Mouse (Mus musculus) heart, adult 18-20 months (tissue): Measurements from ENCODE around the gene Dmrt3. TPM values are rescaled to one million over a fixed set of nuclear protein-coding genes. Genes with fewer than 3 reads are reported as not detected.

Source experiments
- DNase-seq, 2 experiments: peaks; one replicate each; pipeline ENCODE4 v3.0.0; 2021 to 2022; ENCODE audit warnings: mixed read lengths in 1 of 2
- total RNA-seq, 2 experiments: library from RNA; stranded (reverse); gene quantifications; 2 replicates each; pipeline ENCODE4 v1.2.3; 2021

The Dmrt3 gene
- total RNA-seq, 2 experiments from 2014 or later: 0.15 TPM; not detected in 1

DNA sequence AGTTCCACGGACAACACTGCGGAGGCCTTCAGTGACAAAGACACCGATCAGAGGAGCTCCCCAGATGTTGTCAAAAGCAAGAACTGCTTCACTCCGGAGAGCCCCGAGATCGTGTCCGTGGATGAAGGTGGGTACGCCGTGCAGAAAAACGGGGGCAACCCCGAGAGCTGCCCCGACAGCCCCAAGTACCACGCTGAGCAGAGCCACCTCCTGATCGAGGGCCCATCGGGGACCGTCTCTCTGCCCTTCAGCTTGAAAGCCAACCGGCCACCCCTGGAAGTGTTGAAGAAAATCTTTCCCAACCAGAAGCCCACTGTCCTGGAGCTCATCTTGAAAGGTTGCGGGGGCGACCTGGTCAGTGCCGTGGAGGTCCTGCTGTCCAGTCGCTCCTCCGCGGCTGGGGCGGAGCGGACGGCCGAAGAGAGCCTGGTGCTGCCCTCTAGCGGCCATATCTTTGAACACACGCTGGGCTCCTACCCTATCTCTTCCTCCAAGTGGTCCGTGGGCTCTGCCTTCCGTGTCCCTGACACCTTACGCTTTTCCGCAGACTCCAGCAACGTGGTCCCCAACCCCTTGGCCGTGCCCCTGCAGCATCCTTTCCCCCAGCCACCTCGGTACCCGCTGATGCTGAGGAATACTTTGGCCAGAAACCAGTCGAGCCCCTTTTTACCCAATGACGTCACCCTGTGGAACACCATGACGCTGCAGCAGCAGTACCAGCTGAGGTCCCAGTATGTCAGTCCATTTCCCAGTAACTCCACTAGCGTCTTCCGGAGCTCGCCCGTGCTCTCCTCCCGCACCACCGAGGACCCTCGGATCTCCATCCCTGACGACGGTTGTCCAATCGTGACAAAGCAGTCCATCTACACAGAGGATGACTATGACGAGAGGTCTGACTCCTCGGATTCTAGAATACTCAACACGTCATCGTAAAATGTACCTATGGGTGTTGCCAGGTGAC is 12.5 kb downstream of the Dmrt3 start:
- DNase-seq: peak; percentile 51 to 79

DNA sequence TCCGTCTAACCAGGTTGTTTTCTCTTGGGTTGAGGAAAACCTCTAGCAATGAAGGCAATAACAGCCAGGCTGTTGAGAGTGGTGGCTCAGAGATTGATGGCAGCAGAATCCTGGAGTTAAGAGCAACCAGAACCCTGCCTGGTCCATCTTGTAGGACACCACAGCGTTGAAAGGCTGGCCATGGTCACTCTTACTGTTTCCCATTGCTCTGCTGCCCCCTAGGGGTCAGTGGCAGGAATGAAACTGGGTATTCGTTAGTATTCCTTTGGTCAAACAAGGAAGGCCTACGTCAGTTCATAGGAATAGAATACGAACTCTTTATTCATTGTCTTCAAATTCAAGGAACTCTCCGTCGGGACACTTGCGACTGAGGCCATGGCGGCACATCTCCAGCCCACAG is 18.4 kb downstream of the Dmrt3 start:
- peak; percentile 41 to 81 for DNase-seq

- no peak for DNase-seq
Observed at GRCm38 (mm10) chr19:25635119-25635518, 25.0 kb downstream of the Dmrt3 start.

DNA sequence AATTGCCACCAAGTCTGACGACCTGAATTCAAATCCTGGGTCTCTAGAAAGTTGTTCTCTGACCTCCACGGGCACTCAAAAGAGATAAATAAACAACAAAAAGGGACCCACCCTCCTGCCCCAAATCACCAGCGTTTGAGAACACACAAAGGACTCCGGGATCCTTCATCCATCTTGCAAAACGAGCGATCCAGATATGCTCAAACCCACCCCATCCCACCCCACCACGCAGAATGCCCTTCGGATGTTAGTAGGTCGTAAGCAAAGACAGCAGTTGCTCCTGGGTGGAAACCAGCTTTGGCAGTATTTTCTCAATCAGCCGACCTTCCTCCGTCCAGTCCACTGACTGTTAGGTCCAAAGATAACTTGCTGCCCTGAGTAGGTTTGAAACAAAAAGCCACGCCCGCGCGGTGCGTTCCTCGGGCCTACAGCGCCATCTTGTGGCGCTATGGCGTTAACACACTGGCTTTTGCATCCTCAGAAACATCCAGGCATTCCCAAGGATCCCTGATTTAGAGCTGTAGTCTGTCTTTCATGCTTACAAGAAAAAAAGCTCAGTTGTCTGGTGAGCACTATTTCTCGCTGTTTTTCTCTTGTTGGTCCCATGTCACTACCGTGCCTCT is 25.6 kb downstream of the Dmrt3 start:
- peak; percentile 31 to 77 for DNase-seq

DNA sequence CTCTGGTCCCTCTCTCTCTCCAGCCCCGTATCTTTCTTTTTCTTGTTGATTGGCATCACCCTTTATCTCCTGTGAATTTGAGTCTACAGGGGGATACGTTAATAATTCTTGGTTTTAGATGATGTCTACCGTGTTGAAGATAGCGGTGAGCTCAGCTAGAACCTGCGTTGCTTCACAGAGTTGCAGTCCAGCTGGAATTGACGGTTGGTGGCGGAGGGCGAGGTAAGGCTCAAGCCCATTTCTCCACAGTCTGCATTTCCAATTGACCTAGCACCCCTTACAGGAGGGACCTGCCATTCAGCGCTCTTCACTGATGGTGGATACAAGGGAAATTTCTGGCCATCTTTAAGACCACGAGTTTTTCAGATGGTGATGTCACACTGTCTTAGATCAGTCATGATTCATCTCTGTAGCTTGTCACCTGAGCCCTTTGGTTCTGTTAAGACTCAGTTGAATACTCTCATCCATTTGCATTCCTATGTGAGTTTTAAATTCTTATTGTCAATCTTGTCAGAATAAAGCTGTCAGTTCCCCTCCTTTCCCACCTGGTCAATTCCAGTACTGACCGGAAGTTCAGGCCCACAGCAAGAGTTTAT is 28.8 kb downstream of the Dmrt3 start:
- DNase-seq: no peak

DNA sequence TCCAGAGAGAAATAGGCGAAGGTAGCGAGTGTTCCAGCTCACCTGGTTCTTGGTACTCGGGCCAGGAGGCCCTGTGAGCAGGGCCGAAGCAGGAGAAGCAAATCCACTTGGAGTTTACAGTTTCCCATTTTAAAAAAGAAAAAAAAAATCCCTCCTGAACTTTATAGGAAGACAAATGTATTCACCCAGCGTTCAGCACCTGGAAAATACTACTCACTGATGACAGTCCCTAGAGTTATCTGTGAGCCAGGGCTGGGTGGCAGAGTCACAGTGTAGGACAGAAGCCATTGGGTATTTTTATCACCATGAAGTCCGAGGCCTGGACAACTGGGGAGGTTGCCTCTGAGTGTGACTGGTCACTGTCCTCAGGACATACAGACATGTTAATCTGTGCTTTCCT is 31.7 kb downstream of the Dmrt3 start:
- no peak for DNase-seq

GRCm38 (mm10) chr19:25647136-25647535 is 37.0 kb downstream of the Dmrt3 start:
- no peak for DNase-seq

DNA sequence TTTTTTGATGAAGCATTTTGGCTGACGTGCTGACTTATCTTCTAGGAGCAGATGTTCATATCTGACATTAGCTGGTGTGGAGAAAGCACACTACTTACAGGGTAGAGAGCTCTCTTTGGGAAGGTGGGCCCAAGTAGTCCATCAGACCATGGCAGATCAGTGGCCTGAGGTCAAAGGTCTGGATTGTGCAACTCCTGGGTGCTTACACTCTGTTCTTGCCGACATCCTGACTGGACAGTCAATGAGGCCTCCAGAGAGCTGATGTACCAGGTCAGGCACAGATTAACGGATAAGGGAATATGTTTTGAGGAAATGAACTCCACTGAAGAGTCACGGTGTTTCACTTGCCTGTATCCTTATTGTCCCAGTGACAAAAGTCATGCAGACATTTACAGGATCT is 38.6 kb downstream of the Dmrt3 start:
- DNase-seq: no peak

DNA sequence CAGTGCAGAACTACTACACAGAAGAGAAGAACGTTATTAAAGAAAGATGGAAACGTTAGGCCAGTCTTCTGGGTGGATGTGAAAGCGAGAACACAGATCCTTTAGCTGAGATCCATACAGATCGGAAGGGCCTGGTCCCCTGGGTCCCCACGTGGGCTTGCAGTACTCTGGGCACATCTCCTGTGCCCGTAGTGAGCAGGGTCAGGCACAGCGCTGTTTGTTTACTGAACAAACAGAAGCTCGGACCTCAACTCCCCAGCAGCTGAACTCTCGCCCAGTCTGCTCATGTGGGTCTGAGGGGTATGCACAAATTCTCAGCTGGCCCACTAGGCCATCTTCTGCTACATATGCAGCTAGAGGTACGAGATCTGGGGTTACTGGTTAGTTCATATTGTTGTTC is 40.4 kb downstream of the Dmrt3 start:
- DNase-seq: no peak

DNA sequence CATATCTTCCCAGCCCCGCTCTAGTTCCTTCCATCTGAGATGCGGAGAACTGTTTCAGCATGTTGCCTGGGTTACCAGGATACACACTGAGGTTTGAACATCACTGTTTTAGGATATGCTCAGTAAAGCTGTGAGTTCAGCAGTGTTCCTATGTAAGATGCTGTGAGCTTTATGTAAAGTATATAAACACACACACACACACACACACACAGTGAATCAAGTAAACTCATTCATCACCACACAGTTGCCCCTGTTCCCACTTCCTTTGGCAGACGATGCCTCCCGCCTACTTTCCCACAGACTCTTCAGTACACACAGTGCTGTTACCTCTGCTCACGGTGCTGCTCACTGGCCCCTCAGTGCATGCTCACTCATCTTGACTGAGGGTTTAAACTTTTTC is 42.5 kb downstream of the Dmrt3 start:
- no peak for DNase-seq

- no peak for DNase-seq
Observed at GRCm38 (mm10) chr19:25654034-25654749, 44.1 kb downstream of the Dmrt3 start.

GRCm38 (mm10) chr19:25665486-25666339 is 55.6 kb downstream of the Dmrt3 start:
- DNase-seq: no peak

DNA sequence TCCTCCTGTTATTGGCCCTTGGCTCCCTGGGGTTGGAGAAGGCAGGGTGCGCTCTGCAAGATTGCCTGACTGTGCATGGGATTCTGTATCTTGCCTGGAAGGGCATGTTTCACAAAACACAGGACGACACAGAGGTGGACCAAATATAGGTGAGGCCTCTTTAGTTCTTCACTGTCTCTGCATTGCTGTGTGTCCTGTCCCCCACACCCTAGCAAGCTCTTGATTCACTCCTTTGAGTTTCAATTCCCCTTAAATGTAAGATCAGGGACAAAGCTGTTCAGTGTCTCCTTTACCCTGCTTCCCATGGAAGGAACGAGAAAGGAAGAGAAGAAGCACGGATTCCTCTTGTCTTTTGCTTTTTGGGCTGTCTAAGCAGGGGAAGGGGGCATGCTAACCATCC is 57.7 kb downstream of the Dmrt3 start:
- no peak for DNase-seq

- no peak for DNase-seq
Observed at GRCm38 (mm10) chr19:25669593-25670248, 59.6 kb downstream of the Dmrt3 start.

- DNase-seq: peak in 1 of 2 experiments; percentile 6
Observed at GRCm38 (mm10) chr19:25670571-25671285, 60.6 kb downstream of the Dmrt3 start.

GRCm38 (mm10) chr19:25671681-25672080 is 61.6 kb downstream of the Dmrt3 start:
- DNase-seq: no peak

DNA sequence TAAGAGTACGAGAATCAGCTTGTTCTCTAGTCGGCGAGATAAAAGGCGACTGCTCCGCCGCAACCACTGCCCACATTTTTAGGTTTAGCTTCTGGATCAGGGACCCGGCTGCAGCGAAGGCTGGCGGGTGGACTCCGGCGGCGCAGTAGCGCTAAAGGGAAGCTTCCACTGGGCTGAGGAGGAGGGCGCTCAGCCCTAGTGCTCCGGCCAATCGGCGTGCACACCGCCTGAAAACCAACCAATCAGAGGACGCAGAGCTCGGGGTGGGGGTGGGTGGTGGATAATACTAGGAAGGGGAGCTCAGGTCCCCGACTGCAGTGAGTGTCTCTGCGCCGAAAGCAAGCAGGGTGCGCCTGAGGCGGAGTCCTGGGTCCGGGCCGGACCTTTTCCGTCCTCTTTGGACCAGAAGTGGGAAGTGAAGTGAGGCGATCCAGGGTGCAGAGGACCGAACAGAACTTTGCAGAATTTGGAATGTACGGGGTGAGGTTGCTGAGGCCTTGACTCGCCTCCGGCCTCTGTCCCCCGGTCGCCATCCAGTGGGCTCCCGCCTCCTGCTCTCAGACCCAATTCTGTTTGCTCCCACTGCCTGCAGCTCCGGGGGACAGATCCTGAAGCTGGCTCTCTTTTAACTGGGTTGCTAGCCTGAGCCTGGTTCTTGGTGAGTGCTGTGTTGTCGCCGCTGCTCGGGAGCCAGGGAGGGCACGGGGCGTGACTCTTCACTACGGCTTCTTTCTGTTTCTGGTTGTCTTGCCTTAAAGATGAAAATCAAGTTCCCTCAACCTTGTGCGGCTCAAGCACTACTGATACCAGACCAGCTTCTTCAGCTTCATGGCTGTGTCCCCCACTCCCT is 62.2 kb downstream of the Dmrt3 start, which contains the start of gene Dmrt2:
TSS of gene Dmrt2 (plus strand) at position 311 of the 850 bp plus-strand sequence.
- DNase-seq: peak; percentile 66 to 78
